Mouse (Mus musculus) lung, embryonic 14.5 days (tissue): Measurements from ENCODE around the gene Gm21936. TPM values are rescaled to one million over a fixed set of nuclear protein-coding genes. Genes with fewer than 3 reads are reported as not detected.
"Not testable (repeated sequence)": the region's sequence is repeated elsewhere in the genome, so short reads cannot be mapped to it uniquely, and the experiment has no call there.

Experiments used
- ATAC-seq: fragments of 200-750 bp; cut with Nextera tagmentation; 2 replicates; pipeline ENCODE4 v1.8.0; 2017; ENCODE audit warnings: mild to moderate bottlenecking, moderate TSS enrichment, moderate library complexity; ENCODE audit not compliant: insufficient read depth
- DNase-seq: peaks from one replicate; pipeline ENCODE4 v3.0.0-alpha.2; 2015
- H3K27ac ChIP-seq: fragments of 300-500 bp; sonication (generic); 2 replicates; pipeline ENCODE4 v1.5.1; 2014; ENCODE audit warnings: low read depth, mild to moderate bottlenecking, moderate library complexity
- H3K27me3 ChIP-seq: fragments of 300-500 bp; sonication (generic); 2 replicates; pipeline ENCODE4 v1.6.1; 2014; ENCODE audit warnings: low read length, control low read depth; ENCODE audit not compliant: insufficient read depth
- H3K36me3 ChIP-seq: fragments of 300-500 bp; sonication (generic); 2 replicates; pipeline ENCODE4 v1.6.1; 2014; ENCODE audit warnings: control low read depth; ENCODE audit not compliant: insufficient read depth
- H3K4me1 ChIP-seq: fragments of 300-500 bp; sonication (generic); 2 replicates; pipeline ENCODE4 v1.6.1; 2014; ENCODE audit warnings: antibody characterized with exemption, control low read depth; ENCODE audit not compliant: insufficient read depth
- H3K4me2 ChIP-seq: fragments of 300-500 bp; sonication (generic); 2 replicates; pipeline ENCODE4 v1.6.1; 2014; ENCODE audit warnings: mild to moderate bottlenecking
- H3K4me3 ChIP-seq: fragments of 300-500 bp; sonication (generic); 2 replicates; pipeline ENCODE4 v1.5.1; 2014; ENCODE audit warnings: low read depth, low read length
- H3K9ac ChIP-seq: fragments of 300-500 bp; sonication (generic); 2 replicates; pipeline ENCODE4 v1.6.1; 2014
- H3K9me3 ChIP-seq: fragments of 300-500 bp; sonication (generic); 2 replicates; pipeline ENCODE4 v1.6.1; 2016; ENCODE audit warnings: low read depth, low read length, control low read depth
- whole genome bisulfite sequencing: fragments of 180-500 bp; shearing (Covaris S2); extraction: QIAGEN DNeasy Blood & Tissue Kit; methylation state at CpG from one replicate; pipeline ENCODE4 v1.1.7; 2014; 5-methylcytosine and 5-hydroxymethylcytosine counted together
- polyA plus RNA-seq: library from polyadenylated mRNA; unstranded; fragments of >200 nt; fragmentation: Nextera tagmentation; extraction: Ambion mirVana; gene quantifications from 2 replicates; pipeline ENCODE4 v1.2.1, GENCODE M21; 2014

Gene Gm21936
- polyA plus RNA-seq, result not detected in 2 replicates

DNA sequence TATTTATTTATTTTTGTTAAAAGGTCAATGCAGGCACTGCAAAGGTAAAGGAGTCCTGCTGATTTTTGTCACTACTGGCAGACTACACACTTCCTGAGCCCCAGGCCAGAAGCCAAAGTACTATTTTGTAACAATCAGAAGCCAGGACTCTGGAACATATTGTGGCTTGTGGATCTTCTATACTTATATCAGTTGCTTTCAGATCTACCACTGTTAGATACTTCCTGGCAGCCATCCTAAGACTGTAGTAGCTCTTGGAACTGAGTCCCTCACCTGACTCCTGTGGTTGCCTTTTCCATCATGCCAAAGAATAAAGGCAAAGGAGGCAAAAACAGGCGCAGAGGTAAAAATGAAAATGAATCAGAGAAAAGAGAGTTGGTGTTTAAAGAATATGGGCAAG, at the start of gene Gm21936:
Gene Gm21936, plus strand, starts transcription at position 301 of the 400 bp plus-strand sequence.
- H3K9ac ChIP-seq, DNase-seq, H3K36me3 ChIP-seq, H3K4me3 ChIP-seq, H3K4me1 ChIP-seq, H3K27ac ChIP-seq, H3K4me2 ChIP-seq, ATAC-seq, H3K9me3 ChIP-seq, H3K27me3 ChIP-seq: not testable (repeated sequence)
- WGBS, result 100% methylated on average over 1 of the region's 1 CpGs

GRCm38 (mm10) chr12:87775655-87776054, 19.7 kb upstream of the Gm21936 start, which contains the start of gene Gm21319:
Gene Gm21319 (minus strand): TSS chr12:87775755.
- not testable (repeated sequence) for ATAC-seq, DNase-seq, H3K36me3 ChIP-seq, H3K27ac ChIP-seq, H3K4me2 ChIP-seq, H3K9ac ChIP-seq, H3K27me3 ChIP-seq, H3K9me3 ChIP-seq, H3K4me3 ChIP-seq, H3K4me1 ChIP-seq
- 81% methylated on average over 4 of the region's 4 CpGs for WGBS

- H3K9ac ChIP-seq, H3K36me3 ChIP-seq, ATAC-seq, H3K9me3 ChIP-seq, H3K4me1 ChIP-seq, DNase-seq, H3K4me3 ChIP-seq, H3K27ac ChIP-seq, H3K27me3 ChIP-seq, H3K4me2 ChIP-seq: not testable (repeated sequence)
- WGBS, result 87% methylated on average over 5 of the region's 5 CpGs
Measured at GRCm38 (mm10) chr12:87797971-87798370, 2.7 kb downstream of the Gm21936 start.

DNA sequence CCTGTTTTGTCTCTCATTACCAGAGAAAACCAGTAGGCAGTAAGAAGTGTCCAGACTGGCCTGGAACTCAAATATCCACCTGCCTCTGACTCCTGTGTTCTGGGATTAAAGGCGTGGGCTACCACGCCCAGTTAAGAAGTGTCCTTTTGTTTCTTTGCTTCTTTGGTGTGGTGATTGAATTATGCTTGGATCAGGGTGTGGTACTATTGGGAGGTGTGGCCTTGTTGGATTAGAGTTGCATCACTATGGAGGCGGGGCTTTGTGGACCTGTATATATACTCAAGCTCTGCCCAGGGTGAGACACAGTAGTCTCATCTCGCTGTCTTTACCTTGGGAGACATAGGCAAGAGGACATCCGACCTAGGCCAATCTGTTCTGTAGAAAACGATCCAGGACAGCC, 21.0 kb downstream of the Gm21936 start, which contains the start of gene BB287469:
Gene BB287469, plus strand, starts transcription at position 301 of the 400 bp plus-strand sequence.
- H3K36me3 ChIP-seq, H3K4me3 ChIP-seq, H3K4me1 ChIP-seq, H3K9me3 ChIP-seq, ATAC-seq, H3K27ac ChIP-seq, H3K4me2 ChIP-seq, H3K9ac ChIP-seq, DNase-seq, H3K27me3 ChIP-seq: not testable (repeated sequence)
- 89% methylated on average over 5 of the region's 6 CpGs for WGBS

DNA sequence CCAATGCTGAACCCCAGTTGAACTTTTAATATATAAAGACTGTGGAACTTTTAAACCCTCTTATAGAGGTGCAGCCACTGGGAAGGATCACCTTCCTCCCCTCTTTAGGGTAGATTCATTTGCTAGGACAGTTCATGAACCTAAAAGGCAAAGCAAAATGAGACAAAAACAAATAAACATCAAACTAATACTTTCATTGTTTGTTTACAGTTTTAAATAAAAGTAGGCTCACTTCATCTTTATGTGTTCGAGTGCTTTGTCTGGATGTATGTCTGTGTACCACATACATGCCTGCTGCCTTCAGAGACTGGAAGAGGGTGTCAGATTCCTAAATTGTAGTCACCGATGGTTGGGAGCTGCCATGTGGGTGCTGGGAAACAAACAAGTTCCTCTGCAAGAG, 46.9 kb downstream of the Gm21936 start, which contains the start of gene Gm2001:
Gene Gm2001, minus strand, starts transcription at position 101 of the 400 bp plus-strand sequence.
- not testable (repeated sequence) for DNase-seq, H3K27ac ChIP-seq, H3K4me2 ChIP-seq, ATAC-seq, H3K36me3 ChIP-seq, H3K27me3 ChIP-seq, H3K4me3 ChIP-seq, H3K9me3 ChIP-seq, H3K4me1 ChIP-seq, H3K9ac ChIP-seq
- 61% methylated on average over 1 of the region's 2 CpGs for WGBS

Other genes starting within 250 kb of the Gm21936 start
- gene Oog1, start 192.8 kb upstream of the Gm21936 start, polyA plus RNA-seq, result not detected in 2 replicates
- not detected in 2 replicates for gene Gm4027, start 176.6 kb upstream of the Gm21936 start, polyA plus RNA-seq
- not detected in 2 replicates for gene Gm16381, start 150.9 kb upstream of the Gm21936 start, polyA plus RNA-seq
- gene Gm21319, start 19.8 kb upstream of the Gm21936 start, polyA plus RNA-seq, result not detected in 2 replicates
- not detected in 2 replicates for gene BB287469, start 21.1 kb downstream of the Gm21936 start, polyA plus RNA-seq
- gene Gm2001, start 46.8 kb downstream of the Gm21936 start, polyA plus RNA-seq, result not detected in 2 replicates
- not detected in 2 replicates for gene Gm2016, start 78.6 kb downstream of the Gm21936 start, polyA plus RNA-seq
- gene Gm2022, start 99.9 kb downstream of the Gm21936 start, polyA plus RNA-seq, result not detected in 2 replicates
- gene Gm2035, start 124.3 kb downstream of the Gm21936 start, polyA plus RNA-seq, result not detected in 2 replicates
- gene Gm2042, start 158.6 kb downstream of the Gm21936 start, polyA plus RNA-seq, result not detected in 2 replicates
- not detected in 2 replicates for gene Gm2075, start 216.3 kb downstream of the Gm21936 start, polyA plus RNA-seq
- gene Gm6803, start 223.3 kb downstream of the Gm21936 start, polyA plus RNA-seq, result not detected in 2 replicates
- not detected in 2 replicates for gene Gm2056, start 231.5 kb downstream of the Gm21936 start, polyA plus RNA-seq